Mouse (Mus musculus): ENCODE data around the gene Insc. TPM values are rescaled to one million over a fixed set of nuclear protein-coding genes. Genes with fewer than 3 reads are reported as not detected.

The Insc gene
- polyA plus RNA-seq, 1 experiment from 2014 or later, result 1.7 TPM

GRCm38 (mm10) chr7:114873315-114874012, 130.0 kb downstream of the Insc start:
- H3K9ac ChIP-seq (ENCODE audit: low read depth, low read length), result no peak overlapping the region
- H3K4me1 ChIP-seq (ENCODE audit: control insufficient read depth, insufficient read depth, low read length), result peaks cover 2% of the 10 kb centered on the region; the same call in 1 of the 2 replicates
- WGBS, result 60% methylated on average over 3 of the region's 3 CpGs
- ATAC-seq, result peak; percentile 72; the same call in 1 of the 2 replicates
- H3K36me3 ChIP-seq (ENCODE audit: control insufficient read depth, insufficient read depth, low read length), result no peaks in the 10 kb centered on the region
- H3K27me3 ChIP-seq (ENCODE audit: control insufficient read depth, insufficient read depth, low read depth, low read length), result no peaks in the 10 kb centered on the region
- H3K27ac ChIP-seq (ENCODE audit: low read length), result no peak overlapping the region
- H3K9me3 ChIP-seq (replicated peaks; ENCODE audit: control insufficient read depth, low read length, poor library complexity, severe bottlenecking), result no peaks in the 10 kb centered on the region
- H3K4me2 ChIP-seq (ENCODE audit: low read length), result no peak overlapping the region
- no peak overlapping the region for H3K4me3 ChIP-seq (ENCODE audit: low read depth, low read length)

DNA sequence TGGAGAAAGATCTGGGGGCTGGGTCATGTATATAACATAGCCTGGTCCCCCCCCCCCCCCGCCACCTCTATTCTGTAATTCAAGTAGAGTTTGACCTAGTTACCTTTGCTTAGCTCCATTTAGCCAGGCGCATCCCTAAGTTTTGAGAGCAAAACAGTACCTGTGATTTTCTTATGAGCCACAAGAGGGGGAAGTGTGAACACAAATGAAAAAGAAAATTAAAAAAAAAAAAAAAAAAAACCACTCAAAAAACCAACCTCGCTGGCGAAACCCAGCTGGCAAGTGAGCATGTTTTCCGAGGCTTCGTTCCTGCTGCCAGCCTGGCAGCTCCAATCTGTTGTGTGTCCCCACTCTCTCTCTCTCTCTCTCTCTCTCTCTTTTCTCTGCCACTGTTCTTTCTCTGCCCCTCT, 130.5 kb downstream of the Insc start:
- no peak overlapping the region for H3K27ac ChIP-seq (ENCODE audit: low read length)
- H3K4me3 ChIP-seq (ENCODE audit: low read depth, low read length), result no peak overlapping the region
- peaks cover 2% of the 10 kb centered on the region; the same call in 1 of the 2 replicates for H3K4me1 ChIP-seq (ENCODE audit: control insufficient read depth, insufficient read depth, low read length)
- no peaks in the 10 kb centered on the region for H3K27me3 ChIP-seq (ENCODE audit: control insufficient read depth, insufficient read depth, low read depth, low read length)
- ATAC-seq, result no peak
- no peaks in the 10 kb centered on the region for H3K36me3 ChIP-seq (ENCODE audit: control insufficient read depth, insufficient read depth, low read length)
- H3K9me3 ChIP-seq (replicated peaks; ENCODE audit: control insufficient read depth, low read length, poor library complexity, severe bottlenecking), result no peaks in the 10 kb centered on the region
- WGBS, result 28% methylated on average over 6 of the region's 6 CpGs
- peak overlapping the region; percentile 37 for H3K4me2 ChIP-seq (ENCODE audit: low read length)
- H3K9ac ChIP-seq (ENCODE audit: low read depth, low read length), result no peak overlapping the region

- no peak overlapping the region for H3K4me3 ChIP-seq (ENCODE audit: low read depth, low read length)
- no peaks in the 10 kb centered on the region for H3K9me3 ChIP-seq (replicated peaks; ENCODE audit: control insufficient read depth, low read length, poor library complexity, severe bottlenecking)
- no peak overlapping the region for H3K4me2 ChIP-seq (ENCODE audit: low read length)
- no peak overlapping the region for H3K9ac ChIP-seq (ENCODE audit: low read depth, low read length)
- H3K27ac ChIP-seq (ENCODE audit: low read length), result no peak overlapping the region
- H3K4me1 ChIP-seq (ENCODE audit: control insufficient read depth, insufficient read depth, low read length), result peaks cover 2% of the 10 kb centered on the region; the same call in 1 of the 2 replicates
- no peaks in the 10 kb centered on the region for H3K36me3 ChIP-seq (ENCODE audit: control insufficient read depth, insufficient read depth, low read length)
- WGBS, result 94% methylated on average over 2 of the region's 2 CpGs
- ATAC-seq, result no peak; the same call in 1 of the 2 replicates
- H3K27me3 ChIP-seq (ENCODE audit: control insufficient read depth, insufficient read depth, low read depth, low read length), result no peaks in the 10 kb centered on the region
These were observed 131.1 kb downstream of the Insc start for GRCm38 (mm10) chr7:114874579-114874978.

DNA sequence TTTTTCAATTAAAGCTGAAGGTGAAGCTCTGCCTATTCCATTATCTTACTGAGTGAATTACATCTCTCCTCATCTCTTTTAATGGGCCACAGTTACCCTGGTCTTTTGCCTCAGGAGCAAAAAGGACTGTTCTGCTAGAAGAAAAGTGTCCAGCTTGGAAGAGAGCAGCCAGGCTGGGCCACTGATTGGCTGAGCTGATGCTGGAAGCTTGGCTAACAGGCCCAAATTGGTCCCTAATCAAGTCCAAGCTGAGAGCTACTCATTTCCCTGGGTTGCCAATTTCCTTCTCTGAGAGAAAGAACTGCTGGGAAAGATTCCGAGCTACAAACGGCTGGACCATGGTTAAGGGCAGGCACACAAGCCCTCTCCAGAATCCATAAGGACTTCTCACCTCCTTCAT, 140.1 kb downstream of the Insc start:
- H3K36me3 ChIP-seq (ENCODE audit: control insufficient read depth, insufficient read depth, low read length), result no peaks in the 10 kb centered on the region
- no peaks in the 10 kb centered on the region for H3K9me3 ChIP-seq (replicated peaks; ENCODE audit: control insufficient read depth, low read length, poor library complexity, severe bottlenecking)
- no peak for ATAC-seq
- no peak overlapping the region for H3K9ac ChIP-seq (ENCODE audit: low read depth, low read length)
- H3K4me3 ChIP-seq (ENCODE audit: low read depth, low read length), result no peak overlapping the region
- H3K27ac ChIP-seq (ENCODE audit: low read length), result no peak overlapping the region
- 72% methylated on average over 2 of the region's 2 CpGs for WGBS
- H3K27me3 ChIP-seq (ENCODE audit: control insufficient read depth, insufficient read depth, low read depth, low read length), result peaks cover 2% of the 10 kb centered on the region; the same call in 1 of the 2 replicates
- H3K4me1 ChIP-seq (ENCODE audit: control insufficient read depth, insufficient read depth, low read length), result no peaks in the 10 kb centered on the region
- no peak overlapping the region for H3K4me2 ChIP-seq (ENCODE audit: low read length)

- Histone ChIP-seq H3K4me2 (ENCODE audit: low read length) (no peak overlapping the region), H3K36me3 (ENCODE audit: control insufficient read depth, insufficient read depth, low read length) (no peaks in the 10 kb centered on the region), H3K4me3 (ENCODE audit: low read depth, low read length) (no peak overlapping the region), H3K9me3 (replicated peaks; ENCODE audit: control insufficient read depth, low read length, poor library complexity, severe bottlenecking) (no peaks in the 10 kb centered on the region), H3K27me3 (ENCODE audit: control insufficient read depth, insufficient read depth, low read depth, low read length) (peaks cover under 1% of the 10 kb centered on the region; the same call in 1 of the 2 replicates), H3K4me1 (ENCODE audit: control insufficient read depth, insufficient read depth, low read length) (no peaks in the 10 kb centered on the region), H3K27ac (ENCODE audit: low read length) (0 out of 2 replicates have a peak overlapping the region, but pooled peaks have one; percentile 8), H3K9ac (ENCODE audit: low read depth, low read length) (no peak overlapping the region)
- no peak for ATAC-seq
- 64% methylated on average over 4 of the region's 4 CpGs for WGBS
These were observed 143.4 kb downstream of the Insc start for GRCm38 (mm10) chr7:114886933-114887332.

GRCm38 (mm10) chr7:114890215-114890614, 146.7 kb downstream of the Insc start:
- Histone ChIP-seq H3K9ac (ENCODE audit: low read depth, low read length) (no peak overlapping the region), H3K27me3 (ENCODE audit: control insufficient read depth, insufficient read depth, low read depth, low read length) (no peaks in the 10 kb centered on the region), H3K4me2 (ENCODE audit: low read length) (no peak overlapping the region), H3K4me3 (ENCODE audit: low read depth, low read length) (no peak overlapping the region), H3K27ac (ENCODE audit: low read length) (no peak overlapping the region), H3K4me1 (ENCODE audit: control insufficient read depth, insufficient read depth, low read length) (0 out of 2 replicates have a peak, but pooled peaks cover 2% of the 10 kb centered on the region), H3K36me3 (ENCODE audit: control insufficient read depth, insufficient read depth, low read length) (no peaks in the 10 kb centered on the region), H3K9me3 (replicated peaks; ENCODE audit: control insufficient read depth, low read length, poor library complexity, severe bottlenecking) (no peaks in the 10 kb centered on the region)
- ATAC-seq, result no peak
- WGBS, result 87% methylated on average over 4 of the region's 4 CpGs

DNA sequence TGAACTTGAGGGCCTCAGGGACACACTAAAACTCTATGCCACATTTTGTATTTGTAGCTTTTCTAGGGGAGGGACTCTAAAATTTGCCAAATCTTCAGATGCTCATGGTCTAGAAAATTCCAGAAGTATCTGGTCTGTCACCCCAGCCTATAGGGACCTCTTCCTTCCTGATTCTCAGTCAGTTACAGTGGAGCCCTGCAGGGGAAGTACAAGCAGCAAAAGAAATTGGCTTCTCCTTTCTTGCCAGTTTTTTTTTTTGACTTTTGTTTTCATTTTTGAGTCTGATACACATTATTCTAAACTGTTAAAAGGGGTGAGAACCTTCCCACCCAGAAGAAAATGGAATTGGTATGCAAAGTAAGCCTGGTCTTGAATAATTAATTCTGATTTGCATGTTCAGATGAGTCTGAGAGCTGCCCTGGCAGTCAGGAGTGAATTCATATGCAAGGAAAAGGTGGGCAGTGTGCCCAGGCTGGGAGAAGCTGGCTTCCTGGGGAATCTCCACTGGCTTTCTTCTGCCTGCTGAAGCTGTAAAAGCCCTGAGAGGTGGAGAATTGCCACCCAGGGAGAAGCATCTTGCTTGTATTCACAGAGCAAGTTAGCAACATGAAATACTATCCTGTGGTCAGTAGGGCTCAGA, 149.2 kb downstream of the Insc start:
- ATAC-seq, result peak; percentile 57; the same call in 1 of the 2 replicates
- no peaks in the 10 kb centered on the region for H3K36me3 ChIP-seq (ENCODE audit: control insufficient read depth, insufficient read depth, low read length)
- H3K27me3 ChIP-seq (ENCODE audit: control insufficient read depth, insufficient read depth, low read depth, low read length), result no peaks in the 10 kb centered on the region
- no peaks in the 10 kb centered on the region for H3K9me3 ChIP-seq (replicated peaks; ENCODE audit: control insufficient read depth, low read length, poor library complexity, severe bottlenecking)
- 0 out of 2 replicates have a peak, but pooled peaks cover 2% of the 10 kb centered on the region for H3K4me1 ChIP-seq (ENCODE audit: control insufficient read depth, insufficient read depth, low read length)
- no peak overlapping the region for H3K9ac ChIP-seq (ENCODE audit: low read depth, low read length)
- H3K27ac ChIP-seq (ENCODE audit: low read length), result no peak overlapping the region
- no peak overlapping the region for H3K4me3 ChIP-seq (ENCODE audit: low read depth, low read length)
- no peak overlapping the region for H3K4me2 ChIP-seq (ENCODE audit: low read length)

GRCm38 (mm10) chr7:114893889-114894288, 150.4 kb downstream of the Insc start:
- WGBS, result 100% methylated on average over 1 of the region's 1 CpGs
- Histone ChIP-seq H3K27ac (ENCODE audit: low read length) (no peak overlapping the region), H3K9me3 (replicated peaks; ENCODE audit: control insufficient read depth, low read length, poor library complexity, severe bottlenecking) (no peaks in the 10 kb centered on the region), H3K36me3 (ENCODE audit: control insufficient read depth, insufficient read depth, low read length) (no peaks in the 10 kb centered on the region), H3K4me1 (ENCODE audit: control insufficient read depth, insufficient read depth, low read length) (0 out of 2 replicates have a peak, but pooled peaks cover 2% of the 10 kb centered on the region), H3K9ac (ENCODE audit: low read depth, low read length) (no peak overlapping the region), H3K27me3 (ENCODE audit: control insufficient read depth, insufficient read depth, low read depth, low read length) (no peaks in the 10 kb centered on the region), H3K4me2 (ENCODE audit: low read length) (no peak overlapping the region), H3K4me3 (ENCODE audit: low read depth, low read length) (no peak overlapping the region)
- no peak for ATAC-seq
